Mouse (Mus musculus) layer of hippocampus, postnatal 14 days (tissue): ENCODE measurements around the gene Fzd5. TPM values are rescaled to one million over a fixed set of nuclear protein-coding genes. Genes with fewer than 3 reads are reported as not detected.

ENCODE experiments used
- DNase-seq, 2 experiments: peaks; one replicate each; pipeline ENCODE4 v3.0.0; 2021 to 2022; ENCODE audit warnings: low spot score in 2 of 2, mixed read lengths in 1 of 2
- long read RNA-seq, 2 experiments: library from polyadenylated mRNA; stranded (forward); transcript quantifications; one replicate each; pipeline ENCODE4 v2.0.0; 2021
- total RNA-seq, 2 experiments: library from RNA; stranded (reverse); gene quantifications; 2 replicates each; pipeline ENCODE4 v1.2.3; 2021

The Fzd5 gene
- total RNA-seq: 1 to 10 TPM; 1.1 to 1.2 TPM
- long read RNA-seq, experiment 1: 0 reads
- long read RNA-seq, experiment 2: 0 reads

GRCm38 (mm10) chr1:64737502-64738179, at the start of gene Fzd5:
Fzd5 (minus strand) TSS chr1:64737751.
- peak; percentile 56 to 80 for DNase-seq

- no peak for DNase-seq
Observed at GRCm38 (mm10) chr1:64779863-64780262, 42.3 kb upstream of the Fzd5 start.

- DNase-seq: no peak
Observed at GRCm38 (mm10) chr1:64779415-64779814, 41.9 kb upstream of the Fzd5 start.

GRCm38 (mm10) chr1:64773305-64773704, 35.8 kb upstream of the Fzd5 start:
- no peak for DNase-seq

- DNase-seq: no peak
Observed at GRCm38 (mm10) chr1:64770169-64770568, 32.6 kb upstream of the Fzd5 start.

GRCm38 (mm10) chr1:64761646-64762045, 24.1 kb upstream of the Fzd5 start:
- DNase-seq: no peak

- no peak for DNase-seq
Observed at GRCm38 (mm10) chr1:64757766-64758165, 20.2 kb upstream of the Fzd5 start.

- DNase-seq: no peak
Observed at GRCm38 (mm10) chr1:64757254-64757653, 19.7 kb upstream of the Fzd5 start.

GRCm38 (mm10) chr1:64756640-64757030, 19.1 kb upstream of the Fzd5 start:
- no peak for DNase-seq

- no peak for DNase-seq
Observed at GRCm38 (mm10) chr1:64755971-64756639, 18.6 kb upstream of the Fzd5 start.

- DNase-seq: no peak
Observed at GRCm38 (mm10) chr1:64754658-64755057, 17.1 kb upstream of the Fzd5 start.

- no peak for DNase-seq
Observed at GRCm38 (mm10) chr1:64753668-64754067, 16.1 kb upstream of the Fzd5 start.

- no peak for DNase-seq
Observed at GRCm38 (mm10) chr1:64753109-64753508, 15.6 kb upstream of the Fzd5 start.

- DNase-seq: no peak
Observed at GRCm38 (mm10) chr1:64744616-64745015, 7.1 kb upstream of the Fzd5 start.

- no peak for DNase-seq
Observed at GRCm38 (mm10) chr1:64742741-64743408, 5.3 kb upstream of the Fzd5 start.

GRCm38 (mm10) chr1:64738661-64739082, 1.1 kb upstream of the Fzd5 start:
- DNase-seq: no peak

GRCm38 (mm10) chr1:64738180-64738555, 617 bp upstream of the Fzd5 start:
- DNase-seq: no peak

GRCm38 (mm10) chr1:64736681-64737501, 660 bp downstream of the Fzd5 start:
- DNase-seq: no peak

GRCm38 (mm10) chr1:64735781-64736680, 1.5 kb downstream of the Fzd5 start:
- DNase-seq: peak in 1 of 2 experiments; percentile 24
